Comparison of ENCODE assay signal across 8 mouse cellular contexts in the genomic region with DNA sequence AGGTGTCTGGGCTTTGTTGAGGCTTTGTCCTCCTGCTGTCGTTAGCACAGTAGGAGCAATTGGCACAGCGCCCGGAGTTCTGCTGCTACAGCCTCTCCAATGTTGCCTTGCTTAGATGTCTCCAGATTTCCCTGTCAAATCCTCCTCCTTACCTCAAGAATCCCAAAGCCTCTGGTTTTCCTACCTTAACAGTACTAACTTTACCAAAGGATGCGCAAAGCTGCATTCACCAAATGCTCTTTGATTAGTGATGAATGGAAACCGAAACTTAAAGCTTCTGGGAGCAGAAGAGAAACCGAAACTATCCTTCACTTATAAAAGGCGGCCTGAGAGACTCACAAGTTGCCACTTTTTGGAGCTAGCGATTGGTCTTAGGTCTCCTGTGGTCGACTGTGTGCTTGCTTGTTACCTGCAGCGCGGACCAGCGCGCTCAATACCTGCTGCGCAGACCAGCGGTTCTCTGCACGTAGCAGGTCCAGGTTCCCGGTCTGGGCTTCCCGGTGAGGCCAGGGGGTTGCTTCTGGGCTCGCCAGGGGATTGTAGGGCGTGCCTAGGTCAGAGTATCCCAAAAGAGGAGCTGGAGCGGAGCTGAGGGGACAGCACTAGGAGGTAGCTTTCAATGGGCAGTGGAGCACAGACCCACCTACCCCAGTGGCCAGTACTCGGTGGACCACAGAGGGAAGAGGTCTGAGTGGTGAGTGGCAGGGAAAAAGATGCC. TPM values are rescaled to one million over a fixed set of nuclear protein-coding genes. Genes with fewer than 3 reads are reported as not detected.
DNase-seq lines count a peak whose midpoint lies in the region; ATAC-seq lines count a peak whose summit lies in the region.

TSS of gene Ddx60 (plus strand) at position 311 of the 718 bp plus-strand sequence.

- WGBS in hindbrain, embryonic 14.5 days, result 16% methylated on average over 22 of the region's 22 CpGs

- H3K36me3 ChIP-seq in hindbrain, embryonic 14.5 days (replicated peaks; ENCODE audit: control insufficient read depth, insufficient read depth), result no peaks in the 10 kb centered on the region

- H3K4me3 ChIP-seq in hindbrain, embryonic 14.5 days (replicated peaks; ENCODE audit: low read length), result peak within 1 kb of the TSS; percentile 37

- no peaks in the 10 kb centered on the region for H3K27me3 ChIP-seq in hindbrain, embryonic 14.5 days (ENCODE audit: control insufficient read depth, insufficient read depth, low read length)

- H3K4me2 ChIP-seq in hindbrain, embryonic 14.5 days (replicated peaks), result peak within 1 kb of the TSS; percentile 70

- 0 out of 2 replicates have a peak, but pooled peaks have one; percentile 14 for ATAC-seq in hindbrain, embryonic 14.5 days (ENCODE audit: low FRiP score)

- H3K27ac ChIP-seq in hindbrain, embryonic 14.5 days, result no peak within 1 kb of the TSS

- peak; percentile 59 for DNase-seq in R1 (ENCODE audit: low read depth, low spot score)
- DNase-seq in cerebellum, adult 9-11 months, result peak; percentile 9
- DNase-seq in frontal cortex, postnatal 36 days (ENCODE audit: low spot score in 2 of 2), result peak; percentile 62 to 69
- peak; percentile 40 for DNase-seq in hindbrain, embryonic 14.5 days (ENCODE audit: low spot score)
- DNase-seq in layer of hippocampus, postnatal 36 days, result peak; percentile 23 to 40
- DNase-seq in lung, postnatal 14 days, result peak; percentile 74
- peak; percentile 16 for DNase-seq in retina, adult 2 months (ENCODE audit: low read depth, low spot score)
- peak; percentile 32 to 34 for DNase-seq in thymus, postnatal 36 days

- H3K9me3 ChIP-seq in hindbrain, embryonic 14.5 days (ENCODE audit: control insufficient read depth, low read length), result no peaks in the 10 kb centered on the region

- peak within 1 kb of the TSS; percentile 43 for H3K9ac ChIP-seq in hindbrain, embryonic 14.5 days

- H3K4me1 ChIP-seq in hindbrain, embryonic 14.5 days (replicated peaks; ENCODE audit: control insufficient read depth, insufficient read depth, low read length), result 0 out of 2 replicates have a peak, but pooled peaks cover 4% of the 10 kb centered on the region

RNA-seq across cellular contexts. Expression of gene Ddx60, which starts in this region (rescaled TPM):
- polyA plus RNA-seq in hindbrain, embryonic 14.5 days (2014; fragmentation: Nextera tagmentation; extraction: Ambion mirVana), result 0.37 and 0.84 TPM in 2 replicates
- under 1 TPM; 0.47 to 0.56 TPM for total RNA-seq in layer of hippocampus, postnatal 36 days (2021)

Comparison
In these comparisons a context has a peak if more than half of its experiments do, and no peak if none do; other contexts are left out.
1. Peak in DNase-seq, ATAC-seq, H3K4me3 ChIP-seq, H3K9ac ChIP-seq and H3K4me2 ChIP-seq in hindbrain, embryonic 14.5 days; RNA of the gene not detected or under 1 TPM.
2. Peak in DNase-seq in layer of hippocampus, postnatal 36 days; RNA of the gene not detected or under 1 TPM.
3. DNase-seq: peak in every context shown above with its lines; median percentile 74 in lung, postnatal 14 days; 66 in frontal cortex, postnatal 36 days; 59 in R1; 40 in hindbrain, embryonic 14.5 days; 33 in thymus, postnatal 36 days; 32 in layer of hippocampus, postnatal 36 days; 16 in retina, adult 2 months; 9 in cerebellum, adult 9-11 months.